Mouse (Mus musculus) hindbrain, embryonic 13.5 days (tissue): Measurements from ENCODE around the gene Cdca8. TPM values are rescaled to one million over a fixed set of nuclear protein-coding genes. Genes with fewer than 3 reads are reported as not detected.

Experiments
- ATAC-seq: fragments of 200-750 bp; cut with Nextera tagmentation; 2 replicates; pipeline ENCODE4 v1.8.0; 2017; ENCODE audit warnings: moderate TSS enrichment; ENCODE audit not compliant: low FRiP score
- H3K27ac ChIP-seq: fragments of 300-500 bp; sonication (generic); 2 replicates; pipeline ENCODE4 v1.5.1; 2015; ENCODE audit warnings: inconsistent platforms, mild to moderate bottlenecking, moderate library complexity
- H3K27me3 ChIP-seq: fragments of 300-500 bp; sonication (generic); 2 replicates; pipeline ENCODE4 v1.6.1; 2015; ENCODE audit warnings: mild to moderate bottlenecking, inconsistent platforms
- H3K36me3 ChIP-seq: fragments of 300-500 bp; sonication (generic); 2 replicates; pipeline ENCODE4 v1.6.1; 2015; ENCODE audit warnings: mild to moderate bottlenecking, inconsistent platforms
- H3K4me1 ChIP-seq: fragments of 300-500 bp; sonication (generic); replicated peaks from 2 replicates; pipeline ENCODE4 v1.6.1; 2015; ENCODE audit warnings: inconsistent platforms
- H3K4me2 ChIP-seq: fragments of 300-500 bp; sonication (generic); 2 replicates; pipeline ENCODE4 v1.6.1; 2015; ENCODE audit warnings: inconsistent platforms, mild to moderate bottlenecking, moderate library complexity
- H3K4me3 ChIP-seq: fragments of 300-500 bp; sonication (generic); 2 replicates; pipeline ENCODE4 v1.5.1; 2015; ENCODE audit warnings: mild to moderate bottlenecking, inconsistent platforms
- H3K9ac ChIP-seq: fragments of 300-500 bp; sonication (generic); 2 replicates; pipeline ENCODE4 v1.6.1; 2015; ENCODE audit warnings: mild to moderate bottlenecking, inconsistent platforms
- H3K9me3 ChIP-seq: fragments of 300-500 bp; sonication (generic); 2 replicates; pipeline ENCODE4 v1.6.1; 2016; ENCODE audit warnings: inconsistent platforms
- WGBS: fragments of 180-500 bp; shearing (Covaris S2); methylation state at CpG from one replicate; pipeline ENCODE4 v1.1.7; 2015; 5-methylcytosine and 5-hydroxymethylcytosine counted together
- polyA plus RNA-seq: library from polyadenylated mRNA; unstranded; fragments of >200 nt; fragmentation: Nextera tagmentation; extraction: Ambion mirVana; gene quantifications from 2 replicates; pipeline ENCODE4 v1.2.1, GENCODE M21; 2015

Cdca8 gene
- polyA plus RNA-seq, 1 experiment from 2014 or later: 37.2 TPM

- 89% methylated on average over 3 of the region's 3 CpGs for WGBS
- Histone ChIP-seq H3K4me1 (no peaks in the 10 kb centered on the region), H3K27ac (no peak overlapping the region), H3K9ac (no peak overlapping the region), H3K27me3 (no peaks in the 10 kb centered on the region), H3K9me3 (no peaks in the 10 kb centered on the region), H3K36me3 (no peaks in the 10 kb centered on the region; the same call in 1 of the 2 replicates), H3K4me2 (no peak overlapping the region), H3K4me3 (no peak overlapping the region)
- no peak for ATAC-seq
Observed at GRCm38 (mm10) chr4:124949488-124949887, 10.4 kb upstream of the Cdca8 start.

DNA sequence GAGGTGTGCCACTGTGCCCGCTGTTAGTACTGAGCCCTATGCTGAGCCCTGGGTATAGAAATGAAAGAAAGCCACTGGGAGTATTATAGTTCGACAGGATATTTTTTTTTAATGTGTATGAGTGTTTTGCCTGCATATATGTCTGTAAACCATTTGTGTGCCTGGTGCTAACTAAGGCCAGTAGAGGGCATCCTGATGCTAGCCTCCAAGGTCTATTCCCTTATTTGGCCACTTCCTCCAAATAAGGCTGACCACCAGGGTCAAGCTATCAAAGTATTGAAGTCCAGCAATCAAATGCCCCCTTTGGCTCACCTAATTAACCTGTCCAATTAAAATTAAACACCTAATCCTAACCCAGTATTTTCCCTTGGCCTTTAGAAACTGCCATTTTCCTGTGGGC, 5.8 kb upstream of the Cdca8 start:
- Histone ChIP-seq H3K4me1 (no peaks in the 10 kb centered on the region), H3K4me2 (no peak overlapping the region), H3K4me3 (no peak overlapping the region), H3K27me3 (no peaks in the 10 kb centered on the region), H3K36me3 (peaks cover 25% of the 10 kb centered on the region), H3K9ac (no peak overlapping the region), H3K9me3 (no peaks in the 10 kb centered on the region), H3K27ac (no peak overlapping the region)
- ATAC-seq: no peak
- 55% methylated on average over 2 of the region's 2 CpGs for WGBS

- Histone ChIP-seq H3K4me3 (no peak overlapping the region), H3K36me3 (peaks cover 35% of the 10 kb centered on the region), H3K27ac (no peak overlapping the region), H3K9me3 (no peaks in the 10 kb centered on the region), H3K9ac (no peak overlapping the region), H3K4me2 (no peak overlapping the region), H3K4me1 (no peaks in the 10 kb centered on the region), H3K27me3 (no peaks in the 10 kb centered on the region)
- WGBS: 91% methylated on average over 5 of the region's 5 CpGs
- ATAC-seq: no peak
Observed at GRCm38 (mm10) chr4:124943781-124944180, 4.7 kb upstream of the Cdca8 start.

GRCm38 (mm10) chr4:124943022-124943421, 3.9 kb upstream of the Cdca8 start:
- ATAC-seq: 0 out of 2 replicates have a peak, but pooled peaks have one; percentile 54
- 9% methylated on average over 4 of the region's 4 CpGs for WGBS
- Histone ChIP-seq H3K27ac (no peak overlapping the region), H3K36me3 (peaks cover 39% of the 10 kb centered on the region), H3K4me1 (peaks cover 5% of the 10 kb centered on the region), H3K9me3 (no peaks in the 10 kb centered on the region), H3K4me3 (no peak overlapping the region), H3K4me2 (no peak overlapping the region), H3K27me3 (no peaks in the 10 kb centered on the region), H3K9ac (no peak overlapping the region)

GRCm38 (mm10) chr4:124936613-124937471, 2.3 kb downstream of the Cdca8 start, which contains the start of gene 9930104L06Rik:
Gene 9930104L06Rik, plus strand, starts transcription at chr4:124937048.
- under 1% methylated on average over 52 of the region's 52 CpGs for WGBS
- Histone ChIP-seq H3K9ac (peak within 1 kb of the TSS; percentile 78), H3K36me3 (peaks cover 30% of the 10 kb centered on the region), H3K4me3 (peak within 1 kb of the TSS; percentile 61), H3K27ac (no peak within 1 kb of the TSS), H3K27me3 (no peaks in the 10 kb centered on the region), H3K4me2 (peak within 1 kb of the TSS; percentile 91), H3K9me3 (no peaks in the 10 kb centered on the region), H3K4me1 (peaks cover 24% of the 10 kb centered on the region)
- ATAC-seq: peak; percentile 98

- no peak overlapping the region for H3K4me2 ChIP-seq
- no peak overlapping the region for H3K4me3 ChIP-seq
- H3K27ac ChIP-seq: no peak overlapping the region
- 94% methylated on average over 5 of the region's 5 CpGs for WGBS
- H3K9me3 ChIP-seq: no peaks in the 10 kb centered on the region
- ATAC-seq: no peak
- no peaks in the 10 kb centered on the region for H3K4me1 ChIP-seq
- H3K36me3 ChIP-seq: peaks cover 42% of the 10 kb centered on the region
- no peak overlapping the region for H3K9ac ChIP-seq
- no peaks in the 10 kb centered on the region for H3K27me3 ChIP-seq
Observed at GRCm38 (mm10) chr4:124928102-124928501, 11.0 kb downstream of the Cdca8 start.

- peak; percentile 82 for ATAC-seq
- H3K9ac ChIP-seq: peak overlapping the region; percentile 58; the same call in 1 of the 2 replicates
- H3K4me1 ChIP-seq: peaks cover 20% of the 10 kb centered on the region
- 9% methylated on average over 21 of the region's 21 CpGs for WGBS
- peak overlapping the region; percentile 85 for H3K27ac ChIP-seq
- H3K36me3 ChIP-seq: no peaks in the 10 kb centered on the region
- H3K27me3 ChIP-seq: no peaks in the 10 kb centered on the region
- peak overlapping the region; percentile 50 for H3K4me2 ChIP-seq
- peak overlapping the region; percentile 25 for H3K4me3 ChIP-seq
- H3K9me3 ChIP-seq: no peaks in the 10 kb centered on the region
Observed at GRCm38 (mm10) chr4:124905971-124906822, 32.9 kb downstream of the Cdca8 start.

DNA sequence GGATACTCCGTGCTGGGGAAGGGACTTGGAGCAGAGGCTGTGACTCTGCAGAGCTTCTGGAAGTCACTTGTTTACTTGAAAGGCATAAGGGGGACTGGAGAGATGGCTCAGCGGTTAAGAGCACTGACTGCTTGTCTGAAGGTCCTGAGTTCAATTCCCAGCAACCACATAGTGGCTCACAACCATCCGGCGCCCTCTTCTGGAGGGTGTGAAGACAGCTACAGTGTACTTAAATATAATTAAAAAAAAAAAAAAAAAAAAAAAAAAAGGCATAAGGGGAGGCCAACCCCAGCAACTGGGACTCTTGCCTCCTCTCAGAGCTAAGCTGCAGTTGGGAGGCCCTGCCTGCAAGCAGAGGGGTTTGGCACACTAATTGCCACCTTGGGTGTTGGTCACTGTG, 33.7 kb downstream of the Cdca8 start:
- Histone ChIP-seq H3K27me3 (no peaks in the 10 kb centered on the region), H3K9me3 (no peaks in the 10 kb centered on the region), H3K4me2 (no peak overlapping the region), H3K9ac (no peak overlapping the region), H3K4me1 (peaks cover 21% of the 10 kb centered on the region), H3K36me3 (no peaks in the 10 kb centered on the region), H3K27ac (peak overlapping the region; percentile 85; the same call in 1 of the 2 replicates), H3K4me3 (no peak overlapping the region)
- 75% methylated on average over 4 of the region's 4 CpGs for WGBS
- no peak for ATAC-seq

- Histone ChIP-seq H3K36me3 (no peaks in the 10 kb centered on the region), H3K27ac (no peak overlapping the region), H3K4me1 (peaks cover 27% of the 10 kb centered on the region), H3K4me2 (no peak overlapping the region), H3K4me3 (no peak overlapping the region), H3K9ac (peak overlapping the region; percentile 29), H3K9me3 (no peaks in the 10 kb centered on the region), H3K27me3 (peaks cover 22% of the 10 kb centered on the region)
- 66% methylated on average over 5 of the region's 5 CpGs for whole genome bisulfite sequencing
- ATAC-seq: no peak
Observed at GRCm38 (mm10) chr4:124899906-124900305, 39.2 kb downstream of the Cdca8 start.

DNA sequence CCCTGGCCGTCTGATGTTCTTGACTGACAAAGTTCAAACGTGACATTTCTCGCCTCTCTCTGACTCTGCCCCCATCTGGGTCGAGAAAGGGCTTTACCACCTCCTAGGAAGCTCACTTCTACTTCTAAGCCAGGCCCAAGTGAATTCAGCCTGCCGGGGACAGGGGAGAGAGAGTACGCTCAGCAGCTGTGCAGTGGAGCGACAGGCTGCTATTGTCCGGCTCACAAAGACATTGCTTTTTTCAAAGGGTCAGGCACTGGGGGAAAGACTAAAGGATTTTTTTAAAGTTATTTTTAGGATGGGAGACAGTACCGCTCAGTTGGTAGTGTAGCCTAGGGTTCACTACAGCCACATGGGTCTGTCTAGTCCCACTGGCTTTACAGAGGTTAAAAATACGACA, 40.7 kb downstream of the Cdca8 start:
- Histone ChIP-seq H3K4me2 (no peak overlapping the region), H3K36me3 (no peaks in the 10 kb centered on the region), H3K4me3 (no peak overlapping the region), H3K9me3 (no peaks in the 10 kb centered on the region), H3K4me1 (peaks cover 42% of the 10 kb centered on the region), H3K27me3 (peaks cover 37% of the 10 kb centered on the region), H3K27ac (no peak overlapping the region), H3K9ac (no peak overlapping the region)
- WGBS: 18% methylated on average over 10 of the region's 10 CpGs
- ATAC-seq: no peak

- Histone ChIP-seq H3K4me2 (peak overlapping the region; percentile 68), H3K9me3 (no peaks in the 10 kb centered on the region), H3K27me3 (peaks cover 67% of the 10 kb centered on the region), H3K4me3 (peak overlapping the region; percentile 50), H3K27ac (peak overlapping the region; percentile 55; the same call in 1 of the 2 replicates), H3K36me3 (no peaks in the 10 kb centered on the region), H3K4me1 (peaks cover 36% of the 10 kb centered on the region), H3K9ac (peak overlapping the region; percentile 74)
- WGBS: 1% methylated on average over 83 of the region's 83 CpGs
- ATAC-seq: peak; percentile 73
Observed at GRCm38 (mm10) chr4:124894508-124895428, 44.3 kb downstream of the Cdca8 start.
